Mouse (Mus musculus) Muller cell, postnatal 12 days (primary cell): Measurements from ENCODE around the gene Stk11ip.

Experiments used
- DNase-seq: peaks from one replicate; pipeline ENCODE4 v3.0.0-alpha.2; 2015; ENCODE audit errors: inconsistent ontology term

The Stk11ip gene

GRCm38 (mm10) chr1:75521321-75522031 is at the start of gene Stk11ip:
Stk11ip (plus strand) TSS chr1:75521529.
- DNase-seq, result peak; percentile 93

- no peak for DNase-seq
These were observed 44.9 kb upstream of the Stk11ip start for GRCm38 (mm10) chr1:75476441-75476840.

- peak; percentile 82 for DNase-seq
These were observed 43.9 kb upstream of the Stk11ip start for GRCm38 (mm10) chr1:75477264-75477965.

GRCm38 (mm10) chr1:75477966-75478290 is 43.4 kb upstream of the Stk11ip start:
- no peak for DNase-seq

- DNase-seq, result no peak
These were observed 42.8 kb upstream of the Stk11ip start for GRCm38 (mm10) chr1:75478497-75478896.

GRCm38 (mm10) chr1:75478916-75479634 is 42.3 kb upstream of the Stk11ip start, which contains the start of the genes Chpf and Tmem198:
Chpf (minus strand) TSS chr1:75479307.
Tmem198 (plus strand) TSS chr1:75479532.
- peak; percentile 99 for DNase-seq

- DNase-seq, result no peak
These were observed 41.7 kb upstream of the Stk11ip start for GRCm38 (mm10) chr1:75479635-75479989.

GRCm38 (mm10) chr1:75480036-75480435 is 41.3 kb upstream of the Stk11ip start:
- DNase-seq, result no peak

GRCm38 (mm10) chr1:75480735-75481134 is 40.6 kb upstream of the Stk11ip start:
- no peak for DNase-seq

GRCm38 (mm10) chr1:75486561-75486960 is 34.8 kb upstream of the Stk11ip start:
- no peak for DNase-seq

- no peak for DNase-seq
These were observed 34.3 kb upstream of the Stk11ip start for GRCm38 (mm10) chr1:75487040-75487404.

GRCm38 (mm10) chr1:75487405-75488161 is 33.7 kb upstream of the Stk11ip start:
- peak; percentile 93 for DNase-seq

- no peak for DNase-seq
These were observed 30.4 kb upstream of the Stk11ip start for GRCm38 (mm10) chr1:75490785-75491551.

- DNase-seq, result no peak
These were observed 28.7 kb upstream of the Stk11ip start for GRCm38 (mm10) chr1:75492579-75493170.

GRCm38 (mm10) chr1:75494878-75495548 is 26.3 kb upstream of the Stk11ip start:
- DNase-seq, result peak; percentile 43

- no peak for DNase-seq
These were observed 22.4 kb upstream of the Stk11ip start for GRCm38 (mm10) chr1:75498897-75499296.

- no peak for DNase-seq
These were observed 21.9 kb upstream of the Stk11ip start for GRCm38 (mm10) chr1:75499441-75499840.

- no peak for DNase-seq
These were observed 19.4 kb upstream of the Stk11ip start for GRCm38 (mm10) chr1:75501905-75502304.

GRCm38 (mm10) chr1:75502945-75503650 is 18.2 kb upstream of the Stk11ip start:
- DNase-seq, result no peak

GRCm38 (mm10) chr1:75503651-75503980 is 17.7 kb upstream of the Stk11ip start:
- no peak for DNase-seq
